Mouse (Mus musculus) myocyte (in vitro differentiated cells): Measurements from ENCODE around the gene Ric1.

Source experiments
- CEBPB ChIP-seq: IDR thresholded peaks from 2 replicates; pipeline ENCODE4 v1.6.1; 2011; ENCODE audit warnings: mild to moderate bottlenecking, moderate library complexity; ENCODE audit not compliant: poor library complexity, insufficient read depth, severe bottlenecking
- E2F4 ChIP-seq: IDR thresholded peaks from one replicate; pipeline ENCODE4 v1.6.1; 2011; ENCODE audit warnings: mild to moderate bottlenecking, control low read depth, moderate library complexity; ENCODE audit not compliant: insufficient read depth
- MAX ChIP-seq: IDR thresholded peaks from one replicate; pipeline ENCODE4 v1.6.1; 2011; ENCODE audit warnings: low read depth, mild to moderate bottlenecking, control low read depth
- MYOD1 ChIP-seq, 3 experiments: IDR thresholded peaks; one replicate each; pipeline ENCODE4 v1.6.1; 2011; ENCODE audit warnings: control low read depth in 2 of 3, low read depth in 2 of 3, mild to moderate bottlenecking in 2 of 3, moderate library complexity in 1 of 3; ENCODE audit not compliant: insufficient read length in 2 of 3, control insufficient read depth in 1 of 3
- MYOG ChIP-seq, 3 experiments: IDR thresholded peaks; one replicate each; pipeline ENCODE4 v1.6.1; 2011; ENCODE audit warnings: control low read depth in 2 of 3, low read depth in 2 of 3, mild to moderate bottlenecking in 2 of 3; ENCODE audit not compliant: insufficient read length in 2 of 3, control insufficient read depth in 1 of 3, insufficient read depth in 1 of 3
- POLR2A ChIP-seq: IDR thresholded peaks from one replicate; pipeline ENCODE4 v1.6.1; 2011; ENCODE audit warnings: low read depth, mild to moderate bottlenecking, control low read depth, moderate library complexity; ENCODE audit not compliant: insufficient read length
- POLR2AphosphoS2 ChIP-seq: IDR thresholded peaks from one replicate; pipeline ENCODE4 v1.6.1; 2011; ENCODE audit warnings: low read depth, control low read depth; ENCODE audit not compliant: insufficient read length
- REST ChIP-seq: IDR thresholded peaks from one replicate; pipeline ENCODE4 v1.6.1; 2011; ENCODE audit warnings: mild to moderate bottlenecking, control low read depth, moderate library complexity; ENCODE audit not compliant: insufficient read depth, insufficient read length
- TCF12 ChIP-seq: IDR thresholded peaks from one replicate; pipeline ENCODE4 v1.6.1; 2011; ENCODE audit warnings: mild to moderate bottlenecking, control low read depth; ENCODE audit not compliant: poor library complexity, insufficient read depth, severe bottlenecking
- TCF3 ChIP-seq: IDR thresholded peaks from one replicate; pipeline ENCODE4 v1.6.1; 2011; ENCODE audit warnings: low read depth, control low read depth; ENCODE audit not compliant: insufficient read length
- USF1 ChIP-seq: IDR thresholded peaks from one replicate; pipeline ENCODE4 v1.6.1; 2011; ENCODE audit warnings: low read depth, mild to moderate bottlenecking, control low read depth, moderate library complexity

DNA sequence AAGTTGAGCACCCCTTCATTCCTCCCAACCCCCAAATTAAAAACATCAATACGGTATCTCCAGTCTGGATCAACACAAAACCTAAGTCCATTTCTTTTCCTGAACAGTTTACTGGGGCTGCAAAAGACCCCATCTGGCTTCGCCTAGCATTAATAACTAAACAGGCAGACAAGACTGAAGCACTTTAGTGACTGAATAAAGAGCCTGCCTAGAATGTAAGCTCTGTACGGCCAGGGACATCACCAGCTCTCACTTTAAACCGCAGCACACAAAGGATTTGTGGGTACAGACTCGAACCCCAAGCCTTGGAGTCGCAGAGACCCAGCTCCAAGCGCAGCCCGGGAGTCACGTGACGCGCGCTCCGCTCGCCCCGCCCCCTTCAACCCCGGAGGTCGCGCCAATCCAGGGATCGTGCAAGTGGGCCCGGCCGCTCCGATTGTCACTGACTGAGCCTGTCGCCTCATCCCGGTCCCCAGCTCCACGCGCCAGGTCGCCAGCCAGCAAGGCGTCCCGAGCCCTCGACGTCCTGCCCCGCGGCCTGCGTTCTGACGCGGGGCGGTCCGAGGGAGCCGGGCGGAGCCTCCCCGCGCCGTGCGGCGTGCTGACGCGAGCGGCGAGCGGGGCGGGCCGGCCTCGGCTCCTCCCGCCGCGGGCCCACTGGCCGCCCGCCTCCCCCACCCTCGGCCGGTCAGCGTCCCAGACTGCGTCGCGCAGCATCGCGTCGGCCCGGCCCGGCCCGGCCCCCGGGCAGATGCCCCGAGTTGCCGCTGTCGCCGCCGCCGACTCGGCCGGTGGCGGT is at the start of gene Ric1:
- peak; percentile 96 for TF ChIP-seq POLR2A
- no peak for TF ChIP-seq TCF3
- TF ChIP-seq REST: peak; percentile 33
- TF ChIP-seq USF1: peak; percentile 95
- no peak for TF ChIP-seq MAX
- no peak for TF ChIP-seq TCF12
- TF ChIP-seq POLR2AphosphoS2: peak; percentile 98
- no peak for TF ChIP-seq E2F4
- peak in 1 of 3 experiments; percentile 24 for TF ChIP-seq MYOD1 (IDR thresholded peaks at IDR 0.05; ENCODE audit: control insufficient read depth in 1 of 3, insufficient read length in 2 of 3, low read depth in 2 of 3)
- peak in 1 of 3 experiments; percentile 1 for TF ChIP-seq MYOG (IDR thresholded peaks at IDR 0.05; ENCODE audit: control insufficient read depth in 1 of 3, insufficient read depth in 1 of 3, insufficient read length in 2 of 3, low read depth in 2 of 3)
- no peak for TF ChIP-seq CEBPB
